Mouse (Mus musculus): Measurements from ENCODE around the gene Gm4567.
"Not testable (repeated sequence)": the region's sequence is repeated elsewhere in the genome, so short reads cannot be mapped to it uniquely, and the experiment has no call there.

Gm4567 gene

GRCm38 (mm10) chr7:22719610-22720009 lies at the start of gene Gm4567:
Gene Gm4567 (minus strand): TSS chr7:22719710.
- DNase-seq = not testable (repeated sequence)

GRCm38 (mm10) chr7:22761397-22761796 lies 41.9 kb upstream of the Gm4567 start, which contains the start of gene Vmn1r157:
Gene Vmn1r157 (plus strand): TSS chr7:22761697.
- not testable (repeated sequence) for DNase-seq

GRCm38 (mm10) chr7:22692217-22692616 lies 27.3 kb downstream of the Gm4567 start, which contains the start of gene Gm8693:
Gene Gm8693 (minus strand): TSS chr7:22692317.
- DNase-seq = not testable (repeated sequence)

All from kidney, adult 11 months (tissue).